Mouse (Mus musculus): Measurements from ENCODE around the gene Ubl5. TPM values are rescaled to one million over a fixed set of nuclear protein-coding genes. Genes with fewer than 3 reads are reported as not detected.

The Ubl5 gene
- polyA plus RNA-seq, 1 experiment from 2014 or later, result 476 TPM

Other genes with a start within 250 kb of the Ubl5 start
- gene Zfp26, start 182.7 kb upstream of the Ubl5 start, polyA plus RNA-seq (2018), result 3.2 to 5.8 TPM (median 5.8 TPM) in 3 replicates
- gene Zfp426, start 150.1 kb upstream of the Ubl5 start, polyA plus RNA-seq (2018), result 10.1 to 11.6 TPM (median 11.1 TPM) in 3 replicates
- gene Zfp266, start 121.5 kb upstream of the Ubl5 start, polyA plus RNA-seq (2018), result 5.2 to 8.3 TPM (median 6.5 TPM) in 3 replicates
- gene Zfp846, start 61.6 kb upstream of the Ubl5 start, polyA plus RNA-seq (2018), result 3.0 to 7.6 TPM (median 3.6 TPM) in 3 replicates
- gene Fbxl12, start 1.9 kb downstream of the Ubl5 start, polyA plus RNA-seq (2018), result 3.5 to 12.0 TPM (median 6.0 TPM) in 3 replicates
- 5.8 to 16.7 TPM (median 8.8 TPM) in 3 replicates for gene Pin1, start 9.2 kb downstream of the Ubl5 start, polyA plus RNA-seq (2018)
- not detected in 3 replicates for gene Olfm2, start 103.5 kb downstream of the Ubl5 start, polyA plus RNA-seq (2018)
- gene Col5a3, start 172.2 kb downstream of the Ubl5 start, polyA plus RNA-seq (2018), result not detected in 3 replicates
- gene Rdh8, start 175.6 kb downstream of the Ubl5 start, polyA plus RNA-seq (2018), result not detected in 3 replicates
- 9.0 to 17.6 TPM (median 12.0 TPM) in 3 replicates for gene A230050P20Rik, start 225.8 kb downstream of the Ubl5 start, polyA plus RNA-seq (2018)
- gene Angptl6, start 236.8 kb downstream of the Ubl5 start, polyA plus RNA-seq (2018), result 0.46 to 2.3 TPM (median 1.8 TPM) in 3 replicates
- 9.3 to 35.0 TPM (median 13.9 TPM) in 3 replicates for gene Ppan, start 245.3 kb downstream of the Ubl5 start, polyA plus RNA-seq (2018)

Data from macrophage (primary cell).